ENCODE assay signal across 8 mouse cellular contexts in the genomic region with DNA sequence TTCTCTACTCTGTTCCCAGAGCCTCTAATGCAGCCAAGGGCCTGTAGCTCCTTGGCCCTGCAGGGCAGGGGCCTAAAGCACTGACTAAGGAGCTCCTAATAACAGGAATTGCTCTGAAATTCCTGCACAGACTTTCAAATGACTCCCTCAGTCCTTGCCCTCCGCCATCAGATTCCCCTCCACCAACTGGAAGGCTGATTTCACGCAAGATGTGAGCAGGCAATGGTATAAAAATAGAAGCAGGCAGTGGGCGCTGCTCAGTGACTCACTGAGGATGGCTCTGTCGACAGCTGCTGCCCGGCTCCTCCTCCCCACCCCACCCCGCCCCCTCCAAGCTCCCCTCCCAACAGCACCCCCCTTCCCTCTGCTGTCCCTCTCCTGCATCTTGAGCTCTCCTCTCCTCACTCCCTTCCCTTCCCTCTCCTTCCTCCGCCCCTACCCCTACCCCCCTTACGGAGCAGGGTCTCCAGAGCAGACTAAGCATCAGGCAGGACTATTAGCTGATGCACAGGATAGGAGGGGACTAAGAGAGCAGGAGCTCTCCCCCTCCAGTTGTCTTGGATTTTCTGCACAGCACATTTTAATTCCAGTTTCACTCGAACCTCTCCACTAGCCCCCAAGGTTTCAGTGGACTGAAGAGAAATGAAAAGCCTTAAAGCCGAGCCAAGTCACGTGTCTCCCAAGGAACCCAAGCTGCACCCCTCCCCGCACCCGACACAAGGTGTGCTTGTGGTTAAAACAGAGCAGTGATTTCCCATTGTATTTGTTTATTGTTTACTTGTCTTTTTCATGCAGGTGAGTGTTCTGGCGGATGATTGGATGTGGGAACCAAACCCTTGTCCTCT. TPM values are rescaled to one million over a fixed set of nuclear protein-coding genes. Genes with fewer than 3 reads are reported as not detected.
DNase-seq lines count a peak whose midpoint lies in the region; ATAC-seq and TF ChIP-seq lines count a peak whose summit lies in the region.

No protein-coding gene starts in this region.

- H3K4me3 ChIP-seq in olfactory bulb, adult 2 months (ENCODE audit: insufficient read depth, low read depth, low read length): peak overlapping the region; percentile 6; the same call in 1 of the 2 replicates

- TF ChIP-seq POLR2A in olfactory bulb, adult 2 months (IDR thresholded peaks at IDR 0.05; ENCODE audit: insufficient read depth, low read depth, low read length): 0 out of 2 replicates have a peak, but pooled peaks have one; percentile 25

- ATAC-seq in Patski: peak; percentile 68
- ATAC-seq in frontal cortex, adult (ENCODE audit: low TSS enrichment): peak; percentile 66

- intact Hi-C loops in gastrocnemius, postnatal 14 days (cut with DNase I; ENCODE audit: low total_unique reads): no loop called here

- CTCF ChIA-PET in Patski (lab: Charles Lee): interaction anchor here (1.0 to 1.6 kb wide), 3 partner anchors 9 to 21 kb away, joined by 3 to 5 read pairs (median 4); no protein-coding TSS in a partner anchor

- TF ChIP-seq CTCF in Patski (IDR thresholded peaks at IDR 0.05): no peak
- TF ChIP-seq CTCF in olfactory bulb, adult 2 months (IDR thresholded peaks at IDR 0.05; ENCODE audit: insufficient read depth, low read depth, low read length): no peak

- H3K4me1 ChIP-seq in olfactory bulb, adult 2 months (ENCODE audit: control insufficient read depth, insufficient read depth, low read length): peaks cover 56% of the 10 kb centered on the region

- peak overlapping the region; percentile 98 for H3K27ac ChIP-seq in olfactory bulb, adult 2 months (ENCODE audit: insufficient read depth, low read depth, low read length)

- DNase-seq in gastrocnemius, postnatal 14 days: peak; percentile 50
- DNase-seq in gastrocnemius, adult 18-20 months (ENCODE audit: low spot score): no peak
- peak; percentile 9 for DNase-seq in Patski (ENCODE audit: low read depth, low spot score)
- DNase-seq in left cerebral cortex, adult 18-20 months (ENCODE audit: low spot score in 2 of 2): peak; percentile 73 to 83
- DNase-seq in urinary bladder, postnatal 10 days (ENCODE audit: low spot score): no peak
- no peak for DNase-seq in spleen, adult 18-20 months

- 4% methylated on average over 14 of the region's 14 CpGs for WGBS in olfactory bulb, adult 2 months

- no peaks in the 10 kb centered on the region for H3K27me3 ChIP-seq in Patski

- in situ Hi-C loops in Patski (cut with MboI; ENCODE audit: low pct_unique_long_range_greater_than_20kb): no loop called here

- POLR2A ChIA-PET in Patski (lab: Charles Lee): interaction anchor here (1.0 to 1.2 kb wide), 2 partner anchors 18 to 21 kb away, joined by 3 to 4 read pairs; no protein-coding TSS in a partner anchor

RNA-seq across cellular contexts. Expression of a gene that starts 9.6 kb away (rescaled TPM):
- over 10,000 TPM; 58,912 to 62,167 TPM for total RNA-seq in gastrocnemius, postnatal 14 days (2021)
- over 10,000 TPM; 42,846 to 52,629 TPM for total RNA-seq in gastrocnemius, adult 18-20 months (2021)
- polyA plus RNA-seq in Patski (2021): 0.12 TPM
- 10 to 100 TPM; 10.2 to 11.9 TPM for total RNA-seq in left cerebral cortex, adult 18-20 months (2021)
- not detected in 2 replicates for polyA plus RNA-seq in olfactory bulb, adult 2 months (2012; ENCODE audit: insufficient read depth, insufficient read length, low replicate concordance, missing spikeins)

RNA-seq across cellular contexts. Expression of a gene that starts 24.9 kb away (rescaled TPM):
- total RNA-seq in gastrocnemius, postnatal 14 days (2021): 1 to 10 TPM; 1.1 to 1.8 TPM
- total RNA-seq in gastrocnemius, adult 18-20 months (2021): under 1 TPM; 0.21 to 0.26 TPM
- 4.9 TPM for polyA plus RNA-seq in Patski (2021)
- 10 to 100 TPM; 62.6 to 74.7 TPM for total RNA-seq in left cerebral cortex, adult 18-20 months (2021)
- polyA plus RNA-seq in olfactory bulb, adult 2 months (2012; ENCODE audit: insufficient read depth, insufficient read length, low replicate concordance, missing spikeins): not detected in 2 replicates

Comparison
In these comparisons a context has a peak if more than half of its experiments do, and no peak if none do; other contexts are left out.
1. DNase-seq: peak in gastrocnemius, postnatal 14 days (single experiment), Patski (single experiment) and left cerebral cortex, adult 18-20 months (2 of 2); none in gastrocnemius, adult 18-20 months (single experiment), urinary bladder, postnatal 10 days (single experiment) and spleen, adult 18-20 months (0 of 2).
2. RNA of a gene that starts 9.6 kb away (total RNA-seq): 58,912 to 62,167 TPM in gastrocnemius, postnatal 14 days and 42,846 to 52,629 TPM in gastrocnemius, adult 18-20 months; 10.2 to 11.9 TPM in left cerebral cortex, adult 18-20 months; every median in the first group is over 1,000 times any median in the second.
3. RNA of a gene that starts 24.9 kb away (total RNA-seq): 62.6 to 74.7 TPM in left cerebral cortex, adult 18-20 months; 1.1 to 1.8 TPM in gastrocnemius, postnatal 14 days and 0.21 to 0.26 TPM in gastrocnemius, adult 18-20 months; every median in the first group is over 10 times any median in the second.